Mouse (Mus musculus): Measurements from ENCODE around the gene Copb1. TPM values are rescaled to one million over a fixed set of nuclear protein-coding genes. Genes with fewer than 3 reads are reported as not detected.

The Copb1 gene
- total and polyA plus RNA-seq, 3 experiments: 50.1 to 405 (median 61.3) TPM

- H3K4me1 ChIP-seq (ENCODE audit: control insufficient read depth in 1 of 2, insufficient read depth in 2 of 2, low read length in 2 of 2): no peaks in the 10 kb centered on the region
- H3K27me3 ChIP-seq (ENCODE audit: control insufficient read depth in 1 of 2, insufficient read depth in 2 of 2, low read length in 2 of 2): no peaks in the 10 kb centered on the region; a peak in 1 of 4 replicates
- DNase-seq (ENCODE audit: low read depth, low spot score): no peak
- no peak overlapping the region for H3K9ac ChIP-seq (ENCODE audit: control insufficient read depth, low read depth, low read length, poor library complexity, severe bottlenecking)
- TF ChIP-seq MAX (IDR thresholded peaks at IDR 0.05; ENCODE audit: low read length) (no peak), KAT2A (conservative IDR thresholded peaks at IDR 0.05; ENCODE audit: low read depth, low read length) (no peak), MXI1 (IDR thresholded peaks at IDR 0.05; ENCODE audit: low read depth, low read length) (no peak), SIN3A (IDR thresholded peaks at IDR 0.05; ENCODE audit: low read length) (no peak), POLR2AphosphoS5 (IDR thresholded peaks at IDR 0.05; ENCODE audit: borderline replicate concordance, low read depth, low read length) (no peak), ZKSCAN1 (IDR thresholded peaks at IDR 0.05; ENCODE audit: low read depth, low read length) (no peak), USF1 (IDR thresholded peaks at IDR 0.05; ENCODE audit: low read depth, low read length) (no peak), POLR2AphosphoS2 (IDR thresholded peaks at IDR 0.05; ENCODE audit: low read length) (no peak)
- no peak overlapping the region for H3K27ac ChIP-seq (ENCODE audit: control insufficient read depth, low read depth, low read length)
- no peaks in the 10 kb centered on the region for H3K79me2 ChIP-seq (ENCODE audit: control insufficient read depth, insufficient read depth, low read length, poor library complexity)
- no peaks in the 10 kb centered on the region for H3K36me3 ChIP-seq (ENCODE audit: control insufficient read depth in 1 of 2, insufficient read depth in 2 of 2, low read length in 2 of 2)
- H3K9me3 ChIP-seq (replicated peaks; ENCODE audit: insufficient read depth, low read length): no peaks in the 10 kb centered on the region
- H3K4me3 ChIP-seq (ENCODE audit: control insufficient read depth in 1 of 2, insufficient read depth in 1 of 2, low read depth in 2 of 2, low read length in 2 of 2): no peak overlapping the region
Observed at GRCm38 (mm10) chr7:114169381-114169780, 85.1 kb downstream of the Copb1 start.

Other genes with a start within 250 kb of the Copb1 start
- not detected in 2 replicates for gene Rras2, start 136.9 kb downstream of the Copb1 start, total RNA-seq (2012; rRNA removed)
- gene Rras2, start 136.9 kb downstream of the Copb1 start, polyA plus RNA-seq (2012; ENCODE audit: insufficient read depth in 1 of 2, insufficient read length in 2 of 2, low read depth in 1 of 2, low replicate concordance in 2 of 2, missing spikeins in 1 of 2): not detected
- 324 and 400 TPM in 2 replicates for gene Psma1, start 21.4 kb upstream of the Copb1 start, total RNA-seq (2012; rRNA removed)
- 100 to 1,000 TPM in 1 of 2 experiments, not detected in 1; 282 TPM for gene Psma1, start 21.4 kb upstream of the Copb1 start, polyA plus RNA-seq (2012; ENCODE audit: insufficient read depth in 1 of 2, insufficient read length in 2 of 2, low read depth in 1 of 2, low replicate concordance in 2 of 2, missing spikeins in 1 of 2)
- 4.5 and 5.5 TPM in 2 replicates for gene Pde3b, start 160.6 kb upstream of the Copb1 start, total RNA-seq (2012; rRNA removed)
- 10 to 100 TPM in 1 of 2 experiments, 1 to 10 TPM in 1; 9.9 to 36.6 TPM for gene Pde3b, start 160.6 kb upstream of the Copb1 start, polyA plus RNA-seq (2012; ENCODE audit: insufficient read depth in 1 of 2, insufficient read length in 2 of 2, low read depth in 1 of 2, low replicate concordance in 2 of 2, missing spikeins in 1 of 2)